8 mouse cellular contexts compared by ENCODE assay signal in genomic region chr19:7039841-7040636, GRCm38 (mm10). TPM values are rescaled to one million over a fixed set of nuclear protein-coding genes. Genes with fewer than 3 reads are reported as not detected.
DNase-seq lines count a peak whose midpoint lies in the region; ATAC-seq and TF ChIP-seq lines count a peak whose summit lies in the region.

Gene Stip1, minus strand, starts transcription at chr19:7039967.

- no peaks in the 10 kb centered on the region for H3K9me3 ChIP-seq in kidney, embryonic 14.5 days (ENCODE audit: control insufficient read depth, low read length)
- no peaks in the 10 kb centered on the region for H3K9me3 ChIP-seq in limb, embryonic 15.5 days

- no peak for TF ChIP-seq POLR2A in bone marrow macrophage, adult 2 months (IDR thresholded peaks at IDR 0.05; ENCODE audit: borderline replicate concordance, low read depth, low read length)
- TF ChIP-seq POLR2A in embryonic fibroblast, embryonic 13.5 days (IDR thresholded peaks at IDR 0.05; ENCODE audit: low read depth, low read length) = peak; percentile 95

- H3K27ac ChIP-seq in bone marrow macrophage, adult 2 months (ENCODE audit: insufficient read depth, low read depth, low read length) = peak within 1 kb of the TSS; percentile 61
- peak within 1 kb of the TSS; percentile 88 for H3K27ac ChIP-seq in embryonic fibroblast, embryonic 13.5 days (ENCODE audit: insufficient read depth, low read length)
- H3K27ac ChIP-seq in kidney, embryonic 14.5 days (ENCODE audit: low read depth, low read length) = peak within 1 kb of the TSS; percentile 93
- peak within 1 kb of the TSS; percentile 94 for H3K27ac ChIP-seq in limb, embryonic 15.5 days

- peak within 1 kb of the TSS; percentile 85 for H3K4me3 ChIP-seq in bone marrow macrophage, adult 2 months (ENCODE audit: insufficient read depth, low read length)
- H3K4me3 ChIP-seq in embryonic fibroblast, embryonic 13.5 days (ENCODE audit: insufficient read depth, low read length) = peak within 1 kb of the TSS; percentile 97
- H3K4me3 ChIP-seq in kidney, embryonic 14.5 days (ENCODE audit: low read length) = peak within 1 kb of the TSS; percentile 85
- H3K4me3 ChIP-seq in limb, embryonic 15.5 days = peak within 1 kb of the TSS; percentile 93

- H3K27me3 ChIP-seq in kidney, embryonic 14.5 days (ENCODE audit: control insufficient read depth, insufficient read depth, low read length) = no peaks in the 10 kb centered on the region
- no peaks in the 10 kb centered on the region for H3K27me3 ChIP-seq in limb, embryonic 15.5 days

- H3K4me1 ChIP-seq in bone marrow macrophage, adult 2 months (ENCODE audit: control insufficient read depth, insufficient read depth, low read length) = peaks cover 11% of the 10 kb centered on the region
- peaks cover 20% of the 10 kb centered on the region for H3K4me1 ChIP-seq in embryonic fibroblast, embryonic 13.5 days (ENCODE audit: control insufficient read depth, insufficient read depth, low read length)
- H3K4me1 ChIP-seq in kidney, embryonic 14.5 days (ENCODE audit: control insufficient read depth, insufficient read depth, low read length) = peaks cover 13% of the 10 kb centered on the region
- peaks cover 21% of the 10 kb centered on the region for H3K4me1 ChIP-seq in limb, embryonic 15.5 days

- DNase-seq in A20 (ENCODE audit: low read depth, low spot score) = peak; percentile 100
- DNase-seq in heart, adult 9 months (ENCODE audit: low spot score in 2 of 2) = peak; percentile 100
- peak; percentile 97 to 99 for DNase-seq in monocyte, adult 2 months (ENCODE audit: low read depth in 1 of 2, low spot score in 2 of 2)
- DNase-seq in spleen, postnatal 36 days (ENCODE audit: low spot score in 2 of 2) = peak; percentile 100

- peak; percentile 99 for ATAC-seq in kidney, embryonic 14.5 days (ENCODE audit: low FRiP score, low TSS enrichment)
- ATAC-seq in limb, embryonic 15.5 days (ENCODE audit: insufficient number of reproducible peaks, low FRiP score, low TSS enrichment, low read depth) = peak; percentile 100

- peak within 1 kb of the TSS; percentile 84 for H3K4me2 ChIP-seq in kidney, embryonic 14.5 days (replicated peaks; ENCODE audit: low read depth, low read length)
- H3K4me2 ChIP-seq in limb, embryonic 15.5 days = peak within 1 kb of the TSS; percentile 77

- TF ChIP-seq CTCF in bone marrow macrophage, adult 2 months (IDR thresholded peaks at IDR 0.05; ENCODE audit: low read depth, low read length) = no peak
- no peak for TF ChIP-seq CTCF in embryonic fibroblast, embryonic 13.5 days (IDR thresholded peaks at IDR 0.05; ENCODE audit: borderline replicate concordance, insufficient read depth, low read length)

- peak within 1 kb of the TSS; percentile 90 for H3K9ac ChIP-seq in kidney, embryonic 14.5 days (ENCODE audit: low read depth, low read length)
- H3K9ac ChIP-seq in limb, embryonic 15.5 days = peak within 1 kb of the TSS; percentile 92

- under 1% methylated on average over 49 of the region's 49 CpGs for WGBS in kidney, embryonic 14.5 days
- WGBS in limb, embryonic 15.5 days = under 1% methylated on average over 47 of the region's 49 CpGs

- peaks cover 8% of the 10 kb centered on the region for H3K36me3 ChIP-seq in kidney, embryonic 14.5 days (ENCODE audit: control insufficient read depth, insufficient read depth, low read length)
- peaks cover 8% of the 10 kb centered on the region for H3K36me3 ChIP-seq in limb, embryonic 15.5 days

RNA-seq across cellular contexts. Expression of gene Stip1, which starts in this region (rescaled TPM):
- polyA plus RNA-seq in bone marrow macrophage, adult 2 months (2012; ENCODE audit: insufficient read depth, insufficient read length, missing spikeins) = 54.7 and 56.2 TPM in 2 replicates
- 192 and 195 TPM in 2 replicates for polyA plus RNA-seq in embryonic fibroblast, embryonic 13.5 days (2011; ENCODE audit: insufficient read length, low read depth, missing spikeins)
- polyA plus RNA-seq in kidney, embryonic 14.5 days (2014; fragmentation: Nextera tagmentation; extraction: Ambion mirVana) = 223 and 304 TPM in 2 replicates
- 207 and 226 TPM in 2 replicates for polyA plus RNA-seq in limb, embryonic 15.5 days (2015; fragmentation: Nextera tagmentation; extraction: Ambion mirVana)

Comparison
In these comparisons a context has a peak if more than half of its experiments do, and no peak if none do; other contexts are left out.
1. Peak in every context shown above with its lines: DNase-seq, ATAC-seq, H3K4me3 ChIP-seq and H3K27ac ChIP-seq.